Mouse (Mus musculus) kidney, postnatal 10 days (tissue): ENCODE data around the gene Vps13d.

Source experiments
- DNase-seq: peaks from one replicate; pipeline ENCODE4 v3.0.0; 2021; ENCODE audit warnings: mixed read lengths

The Vps13d gene

GRCm38 (mm10) chr4:145147006-145147961, 47.5 kb downstream of the Vps13d start:
- peak; percentile 12 for DNase-seq

- no peak for DNase-seq
Measured at GRCm38 (mm10) chr4:145143533-145143932, 51.3 kb downstream of the Vps13d start.

- no peak for DNase-seq
Measured at GRCm38 (mm10) chr4:145136705-145137104, 58.1 kb downstream of the Vps13d start.

DNA sequence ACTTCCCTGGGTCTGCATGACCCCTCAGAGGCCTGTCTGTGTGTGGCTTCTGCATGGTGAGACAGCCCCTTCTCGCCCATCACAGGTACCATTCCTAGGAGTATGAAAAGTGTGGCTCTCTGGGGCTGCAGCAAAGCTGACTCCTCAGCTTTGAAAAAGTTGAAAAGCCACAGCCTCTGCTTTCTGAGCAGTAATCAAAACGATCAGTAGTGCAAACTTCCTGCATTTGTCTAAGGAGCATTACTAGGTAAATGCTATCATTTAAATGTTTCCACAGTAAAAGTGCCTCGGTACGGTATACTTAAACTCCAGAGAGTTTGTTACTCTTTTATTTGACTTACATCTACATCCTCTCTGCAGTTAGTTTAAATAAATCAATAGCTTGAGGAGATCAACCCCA, 59.3 kb downstream of the Vps13d start:
- no peak for DNase-seq

GRCm38 (mm10) chr4:145130772-145131171, 64.0 kb downstream of the Vps13d start:
- no peak for DNase-seq

DNA sequence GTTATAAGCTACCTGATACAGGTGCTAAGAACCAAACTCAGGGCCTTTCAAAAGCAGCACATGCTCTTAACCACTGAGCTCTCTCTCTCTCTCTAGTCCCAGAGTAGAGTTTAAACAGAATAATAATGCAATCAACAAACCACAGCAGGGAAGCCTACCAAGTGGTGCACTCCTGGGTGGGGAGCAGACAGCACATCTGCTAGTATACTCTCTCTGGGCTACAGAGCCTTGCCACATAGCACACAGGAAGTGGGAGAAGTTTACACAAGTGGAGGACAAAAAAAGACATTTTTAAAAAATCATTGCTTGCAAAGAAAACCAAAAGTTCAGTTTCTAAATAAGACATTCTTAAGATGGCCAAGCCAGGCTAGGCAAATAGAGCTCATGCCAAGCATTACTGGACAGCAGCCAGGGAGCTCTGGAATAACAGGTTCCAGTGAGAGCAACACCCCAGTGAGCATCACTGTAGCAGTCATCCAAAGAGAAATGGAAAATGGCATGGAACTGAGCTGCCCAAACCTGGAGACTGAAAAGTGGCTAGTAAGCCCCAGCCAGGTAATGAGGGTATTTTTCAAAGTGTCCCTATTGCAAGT, 64.8 kb downstream of the Vps13d start:
- peak; percentile 66 for DNase-seq

GRCm38 (mm10) chr4:145125463-145126220, 69.2 kb downstream of the Vps13d start:
- no peak for DNase-seq

DNA sequence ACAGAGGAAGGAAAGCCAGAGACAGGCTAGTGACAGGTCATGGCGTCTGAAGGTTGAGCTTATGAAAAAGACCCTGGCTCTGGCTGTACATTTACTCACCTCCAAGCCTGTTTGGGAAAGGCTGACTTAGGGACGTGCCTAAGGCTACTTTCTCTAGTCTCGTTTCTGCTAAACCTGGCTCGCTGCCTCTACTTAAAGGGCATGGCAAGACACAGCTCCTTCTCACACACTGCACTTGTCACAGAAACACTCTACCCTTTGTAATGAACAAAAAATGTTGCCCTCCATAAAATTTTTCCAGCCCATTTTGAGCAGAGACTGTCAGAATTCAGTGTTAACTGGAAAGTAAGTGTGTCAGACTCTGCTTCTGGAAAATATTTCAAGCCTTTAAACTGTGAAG, 70.4 kb downstream of the Vps13d start:
- no peak for DNase-seq

DNA sequence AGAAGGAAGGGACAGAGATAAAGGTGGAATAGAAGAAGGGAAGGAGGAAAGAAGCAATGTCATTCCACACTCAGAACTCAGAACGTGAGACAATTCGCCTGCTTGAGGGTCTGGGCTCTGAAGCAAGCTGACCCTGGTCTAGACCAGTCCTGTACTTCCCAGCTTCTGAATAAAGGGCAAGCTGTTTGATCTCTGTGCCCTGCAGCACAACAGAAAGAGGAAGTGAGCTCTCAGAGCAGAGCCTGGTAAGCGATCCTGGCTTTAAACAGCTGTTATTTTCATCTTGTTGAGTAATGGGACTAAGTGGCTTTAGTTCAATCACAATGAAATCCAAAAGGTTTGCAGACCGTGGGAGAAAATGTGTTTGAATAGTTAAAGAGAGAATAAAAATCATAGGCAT, 83.2 kb downstream of the Vps13d start:
- no peak for DNase-seq

- DNase-seq, result no peak
Measured at GRCm38 (mm10) chr4:145110736-145111135, 84.1 kb downstream of the Vps13d start.

DNA sequence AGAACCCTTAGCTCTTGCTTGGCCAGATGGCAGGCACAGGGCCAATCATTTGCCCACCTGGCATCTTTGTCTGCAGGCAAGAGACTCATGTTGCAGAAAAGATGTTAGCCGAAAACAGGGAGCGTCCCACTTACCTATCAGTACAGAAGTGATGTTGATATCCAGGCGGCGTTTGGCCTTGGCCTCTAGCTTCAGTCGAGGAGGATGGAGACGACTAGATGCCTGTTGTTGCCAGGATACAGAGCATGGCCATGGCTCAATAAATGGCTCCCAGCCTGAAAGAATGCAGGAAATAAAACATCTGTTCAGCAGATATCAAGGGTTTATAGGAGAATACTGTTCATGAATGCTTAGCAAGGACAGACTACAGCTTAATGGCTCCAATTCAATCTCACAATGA, 88.0 kb downstream of the Vps13d start:
- DNase-seq, result peak; percentile 19

- DNase-seq, result peak; percentile 19
Measured at GRCm38 (mm10) chr4:145105319-145105718, 89.5 kb downstream of the Vps13d start.

- DNase-seq, result peak; percentile 33
Measured at GRCm38 (mm10) chr4:145104917-145105316, 89.9 kb downstream of the Vps13d start.

- no peak for DNase-seq
Measured at GRCm38 (mm10) chr4:145103617-145104016, 91.2 kb downstream of the Vps13d start.

- DNase-seq, result no peak
Measured at GRCm38 (mm10) chr4:145101823-145102718, 92.7 kb downstream of the Vps13d start.

DNA sequence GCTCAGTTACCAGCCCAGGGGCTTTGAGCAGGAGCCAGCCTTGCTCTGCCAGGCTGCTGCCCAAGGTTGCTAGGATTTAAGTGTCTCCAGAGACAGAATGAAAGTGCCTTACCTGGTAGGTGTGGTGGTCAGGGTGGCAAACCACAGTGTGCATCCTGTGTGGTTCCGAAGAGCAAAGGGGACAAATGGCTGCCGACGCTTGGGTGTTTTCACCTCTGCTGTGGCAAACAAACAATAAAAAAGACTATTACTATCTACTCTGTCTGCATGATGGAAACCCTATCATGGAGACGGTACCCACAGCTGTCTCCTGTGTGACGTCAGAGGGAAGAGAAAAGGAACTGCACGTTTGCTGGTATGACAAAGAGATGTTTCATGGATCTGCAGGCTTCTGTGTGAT, 95.0 kb downstream of the Vps13d start:
- no peak for DNase-seq

DNA sequence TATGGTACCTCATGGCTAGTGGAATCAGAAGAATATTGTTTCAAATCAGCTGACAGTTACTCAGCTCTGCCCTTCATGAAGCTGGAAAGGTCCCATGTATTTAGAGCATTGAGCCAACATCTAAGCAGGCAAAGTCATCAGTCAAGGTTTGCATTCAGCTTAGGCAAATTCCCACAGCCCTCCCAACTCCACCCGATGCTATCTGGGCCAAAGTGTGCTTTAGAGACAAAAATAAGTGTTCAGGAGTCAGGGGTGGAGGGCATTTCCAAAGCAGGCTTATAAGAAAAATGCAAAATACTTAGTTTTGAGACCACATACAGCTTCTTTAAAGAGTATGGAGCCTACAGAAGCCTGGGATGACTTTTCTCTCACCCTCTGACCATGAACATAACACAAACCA, 95.5 kb downstream of the Vps13d start:
- no peak for DNase-seq

DNA sequence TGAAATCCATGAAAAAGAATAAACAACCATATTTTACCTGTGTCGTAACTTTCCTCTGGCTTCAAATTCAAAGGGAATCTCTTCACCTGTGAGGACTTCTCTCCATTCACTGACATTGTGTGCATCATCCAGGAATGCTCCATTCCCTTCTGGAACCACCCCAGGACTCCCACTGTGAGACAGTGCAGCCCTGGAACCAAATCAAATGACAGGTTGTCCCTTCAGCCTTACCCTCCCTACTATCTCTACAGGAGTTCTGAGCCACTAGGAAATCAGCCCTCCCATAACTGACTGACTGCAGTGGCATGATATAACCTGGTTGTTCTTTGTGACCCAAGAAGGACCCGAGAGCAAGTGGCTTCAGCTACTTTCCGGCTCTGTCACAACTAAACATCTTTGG, 96.8 kb downstream of the Vps13d start:
- DNase-seq, result no peak

DNA sequence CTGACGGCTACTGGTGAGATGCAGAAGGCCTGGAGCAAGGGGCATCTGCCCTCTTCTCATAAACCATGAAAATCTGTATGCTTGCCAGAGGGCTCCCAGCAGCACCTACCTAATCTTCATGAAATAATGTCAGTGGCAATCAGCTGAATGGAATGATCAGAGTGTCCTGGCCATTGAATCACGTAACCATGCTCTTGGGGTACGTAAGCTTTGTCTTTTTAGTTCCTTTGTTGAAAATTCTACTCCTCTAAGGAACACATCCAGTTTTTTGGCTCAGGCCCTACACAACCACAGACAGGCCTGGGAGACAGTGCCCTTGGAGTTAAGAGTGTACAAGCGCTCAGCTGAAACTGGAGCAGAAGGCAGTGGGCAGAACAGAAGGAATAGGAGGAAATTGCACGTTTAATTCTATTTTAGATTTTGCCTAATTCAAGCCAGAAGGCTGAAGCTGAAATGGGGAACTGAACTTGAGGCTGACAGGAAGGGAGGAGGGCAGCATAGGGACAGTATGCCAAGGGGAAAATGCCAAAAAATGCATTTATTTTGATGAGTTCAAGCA, 98.2 kb downstream of the Vps13d start:
- DNase-seq, result no peak

- DNase-seq, result peak; percentile 31
Measured at GRCm38 (mm10) chr4:145086509-145086908, 108.3 kb downstream of the Vps13d start.

- no peak for DNase-seq
Measured at GRCm38 (mm10) chr4:145079324-145079723, 115.5 kb downstream of the Vps13d start.

- no peak for DNase-seq
Measured at GRCm38 (mm10) chr4:145074276-145074675, 120.5 kb downstream of the Vps13d start.
